Mouse (Mus musculus) myocyte (in vitro differentiated cells): Measurements from ENCODE around the gene Itga2b. TPM values are rescaled to one million over a fixed set of nuclear protein-coding genes. Genes with fewer than 3 reads are reported as not detected.

ENCODE experiments used
- H3K27me3 ChIP-seq: one replicate; pipeline ENCODE4 v1.6.1; 2011; ENCODE audit not compliant: control insufficient read depth, insufficient read depth, insufficient read length
- H3K36me3 ChIP-seq: one replicate; pipeline ENCODE4 v1.6.1; 2011; ENCODE audit not compliant: control insufficient read depth, insufficient read depth
- H3K4me2 ChIP-seq: one replicate; pipeline ENCODE4 v1.6.1; 2011; ENCODE audit warnings: low read depth, control low read depth
- H3K4me3 ChIP-seq: one replicate; pipeline ENCODE4 v1.5.1; 2011; ENCODE audit warnings: mild to moderate bottlenecking, control low read depth, moderate library complexity
- H3K79me2 ChIP-seq: one replicate; pipeline ENCODE4 v1.6.1; 2011; ENCODE audit not compliant: control insufficient read depth, insufficient read depth
- H3ac ChIP-seq: one replicate; pipeline ENCODE4 v1.6.1; 2011; ENCODE audit not compliant: control insufficient read depth, insufficient read length
- CEBPB ChIP-seq: IDR thresholded peaks from 2 replicates; pipeline ENCODE4 v1.6.1; 2011; ENCODE audit warnings: mild to moderate bottlenecking, moderate library complexity; ENCODE audit not compliant: poor library complexity, insufficient read depth, severe bottlenecking
- E2F4 ChIP-seq: IDR thresholded peaks from one replicate; pipeline ENCODE4 v1.6.1; 2011; ENCODE audit warnings: mild to moderate bottlenecking, control low read depth, moderate library complexity; ENCODE audit not compliant: insufficient read depth
- MAX ChIP-seq: IDR thresholded peaks from one replicate; pipeline ENCODE4 v1.6.1; 2011; ENCODE audit warnings: low read depth, mild to moderate bottlenecking, control low read depth
- MYOD1 ChIP-seq, 3 experiments: IDR thresholded peaks; one replicate each; pipeline ENCODE4 v1.6.1; 2011; ENCODE audit warnings: control low read depth in 2 of 3, low read depth in 2 of 3, mild to moderate bottlenecking in 2 of 3, moderate library complexity in 1 of 3; ENCODE audit not compliant: insufficient read length in 2 of 3, control insufficient read depth in 1 of 3
- MYOG ChIP-seq, 3 experiments: IDR thresholded peaks; one replicate each; pipeline ENCODE4 v1.6.1; 2011; ENCODE audit warnings: control low read depth in 2 of 3, low read depth in 2 of 3, mild to moderate bottlenecking in 2 of 3; ENCODE audit not compliant: insufficient read length in 2 of 3, control insufficient read depth in 1 of 3, insufficient read depth in 1 of 3
- POLR2A ChIP-seq: IDR thresholded peaks from one replicate; pipeline ENCODE4 v1.6.1; 2011; ENCODE audit warnings: low read depth, mild to moderate bottlenecking, control low read depth, moderate library complexity; ENCODE audit not compliant: insufficient read length
- POLR2AphosphoS2 ChIP-seq: IDR thresholded peaks from one replicate; pipeline ENCODE4 v1.6.1; 2011; ENCODE audit warnings: low read depth, control low read depth; ENCODE audit not compliant: insufficient read length
- REST ChIP-seq: IDR thresholded peaks from one replicate; pipeline ENCODE4 v1.6.1; 2011; ENCODE audit warnings: mild to moderate bottlenecking, control low read depth, moderate library complexity; ENCODE audit not compliant: insufficient read depth, insufficient read length
- SRF ChIP-seq: IDR thresholded peaks from one replicate; pipeline ENCODE4 v1.6.1; 2011; ENCODE audit warnings: low read depth; ENCODE audit not compliant: control insufficient read depth, insufficient read length
- TCF12 ChIP-seq: IDR thresholded peaks from one replicate; pipeline ENCODE4 v1.6.1; 2011; ENCODE audit warnings: mild to moderate bottlenecking, control low read depth; ENCODE audit not compliant: poor library complexity, insufficient read depth, severe bottlenecking
- TCF3 ChIP-seq: IDR thresholded peaks from one replicate; pipeline ENCODE4 v1.6.1; 2011; ENCODE audit warnings: low read depth, control low read depth; ENCODE audit not compliant: insufficient read length
- USF1 ChIP-seq: IDR thresholded peaks from one replicate; pipeline ENCODE4 v1.6.1; 2011; ENCODE audit warnings: low read depth, mild to moderate bottlenecking, control low read depth, moderate library complexity
- polyA plus RNA-seq: library from polyadenylated mRNA; unstranded; fragments of >200 nt; fragmentation: generic; extraction: Trizol; gene quantifications from one replicate; pipeline ENCODE4 v1.2.1, GENCODE M21; 2012; ENCODE audit warnings: missing spikeins

Itga2b gene
- polyA plus RNA-seq, result 7.2 TPM

- no peak within 1 kb of the TSS for H3K4me3 ChIP-seq
- H3K27me3 ChIP-seq, result no peaks in the 10 kb centered on the region
- H3K4me2 ChIP-seq, result no peak within 1 kb of the TSS
- TF ChIP-seq USF1 (no peak), TCF3 (no peak), TCF12 (no peak), POLR2A (no peak), POLR2AphosphoS2 (no peak), MYOD1 (IDR thresholded peaks at IDR 0.05; ENCODE audit: control insufficient read depth in 1 of 3, insufficient read length in 2 of 3, low read depth in 2 of 3) (no peak), CEBPB (no peak), MAX (no peak), E2F4 (no peak), MYOG (IDR thresholded peaks at IDR 0.05; ENCODE audit: control insufficient read depth in 1 of 3, insufficient read depth in 1 of 3, insufficient read length in 2 of 3, low read depth in 2 of 3) (no peak), SRF (no peak), REST (no peak)
- H3ac ChIP-seq, result no peak within 1 kb of the TSS
- H3K79me2 ChIP-seq, result no peaks in the 10 kb centered on the region
- H3K36me3 ChIP-seq, result no peaks in the 10 kb centered on the region
Measured at GRCm38 (mm10) chr11:102469648-102470357, at the start of gene Itga2b. TSS of gene Itga2b (minus strand) at chr11:102470122.

DNA sequence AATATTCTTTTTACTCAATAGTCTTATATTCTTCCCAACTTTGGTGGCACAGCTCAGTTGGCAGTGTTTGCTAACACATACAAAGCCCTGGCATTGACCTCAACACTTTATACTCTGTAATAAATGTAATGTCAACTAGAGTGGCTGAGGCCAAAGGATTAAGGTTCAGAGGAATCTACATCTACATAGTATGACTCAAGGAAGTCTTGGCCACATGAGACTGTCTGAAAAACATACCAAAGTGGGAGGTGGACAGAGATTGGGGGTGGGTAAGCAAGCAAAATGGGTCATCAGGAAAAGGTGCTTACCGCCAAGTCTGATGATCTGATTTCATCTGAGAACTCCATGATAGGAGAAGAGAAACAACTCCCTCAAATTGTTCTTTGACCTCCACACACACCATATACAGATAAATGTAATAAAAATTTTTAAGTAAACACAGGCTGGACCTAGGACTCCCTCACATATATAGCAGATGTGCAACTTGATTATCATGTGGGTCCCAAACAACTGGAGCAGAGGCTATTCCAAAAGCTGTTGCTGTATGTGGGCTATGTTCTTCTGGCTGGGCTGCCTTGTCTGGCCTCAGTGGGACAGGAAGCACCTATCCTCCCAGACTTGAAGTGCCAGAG, 45.0 kb upstream of the Itga2b start:
- H3K36me3 ChIP-seq, result peaks cover 6% of the 10 kb centered on the region
- H3K4me3 ChIP-seq, result no peak overlapping the region
- H3K79me2 ChIP-seq, result peaks cover 8% of the 10 kb centered on the region
- no peak overlapping the region for H3K4me2 ChIP-seq
- no peak overlapping the region for H3ac ChIP-seq
- no peaks in the 10 kb centered on the region for H3K27me3 ChIP-seq
- no peak for TF ChIP-seq TCF3
- TF ChIP-seq MYOG (IDR thresholded peaks at IDR 0.05; ENCODE audit: control insufficient read depth in 1 of 3, insufficient read depth in 1 of 3, insufficient read length in 2 of 3, low read depth in 2 of 3), result no peak
- no peak for TF ChIP-seq POLR2A
- no peak for TF ChIP-seq TCF12
- no peak for TF ChIP-seq MYOD1 (IDR thresholded peaks at IDR 0.05; ENCODE audit: control insufficient read depth in 1 of 3, insufficient read length in 2 of 3, low read depth in 2 of 3)
- TF ChIP-seq POLR2AphosphoS2, result no peak
- TF ChIP-seq CEBPB, result no peak
- no peak for TF ChIP-seq E2F4
- no peak for TF ChIP-seq SRF
- no peak for TF ChIP-seq USF1
- TF ChIP-seq MAX, result no peak
- no peak for TF ChIP-seq REST

DNA sequence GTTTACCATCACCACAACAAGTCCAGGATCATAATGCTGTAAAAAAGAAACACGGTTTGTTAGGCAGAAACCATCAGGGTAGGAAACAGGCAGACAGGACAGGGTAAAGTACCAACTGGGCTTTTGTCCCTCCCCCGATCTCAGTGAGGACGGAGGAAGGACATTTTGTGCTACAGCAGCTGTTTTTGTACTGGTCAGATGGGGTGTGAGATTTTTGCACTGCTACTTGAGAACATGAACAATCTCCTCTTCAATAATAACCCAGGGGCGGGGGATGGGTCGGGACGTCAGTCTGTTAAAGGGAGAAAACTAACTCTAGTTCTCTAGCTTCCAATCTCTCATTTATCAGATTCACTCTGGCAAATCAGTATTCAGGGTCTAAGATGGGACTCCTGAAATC, 40.3 kb upstream of the Itga2b start:
- no peaks in the 10 kb centered on the region for H3K27me3 ChIP-seq
- no peak for TF ChIP-seq POLR2AphosphoS2
- TF ChIP-seq MYOD1 (IDR thresholded peaks at IDR 0.05; ENCODE audit: control insufficient read depth in 1 of 3, insufficient read length in 2 of 3, low read depth in 2 of 3), result peak in 1 of 3 experiments; percentile 60
- peak in 2 of 3 experiments; percentile 44 to 77 for TF ChIP-seq MYOG (IDR thresholded peaks at IDR 0.05; ENCODE audit: control insufficient read depth in 1 of 3, insufficient read depth in 1 of 3, insufficient read length in 2 of 3, low read depth in 2 of 3)
- no peak for TF ChIP-seq TCF12
- H3K4me2 ChIP-seq, result no peak overlapping the region
- no peak overlapping the region for H3ac ChIP-seq
- H3K4me3 ChIP-seq, result no peak overlapping the region
- H3K36me3 ChIP-seq, result peaks cover 13% of the 10 kb centered on the region
- H3K79me2 ChIP-seq, result peaks cover 5% of the 10 kb centered on the region

DNA sequence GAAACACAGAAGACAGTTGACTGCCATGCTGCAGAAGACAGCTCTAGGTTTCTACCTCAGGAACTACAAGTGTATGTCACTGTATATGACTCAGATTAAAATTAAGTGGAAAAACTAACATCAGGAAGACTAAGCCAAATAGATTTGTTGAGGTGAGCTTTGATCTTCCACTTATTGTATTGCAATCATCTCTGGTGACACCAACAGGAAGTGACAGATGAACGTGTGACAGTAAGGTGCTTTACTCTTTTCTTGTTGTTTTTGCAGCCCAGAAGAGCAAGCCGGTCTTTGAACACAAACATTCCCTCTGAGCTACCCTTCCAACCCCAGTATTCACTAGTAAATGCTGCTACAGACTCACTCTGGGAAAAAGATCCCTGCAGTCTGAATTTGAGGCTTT, 26.8 kb upstream of the Itga2b start:
- TF ChIP-seq MYOG (IDR thresholded peaks at IDR 0.05; ENCODE audit: control insufficient read depth in 1 of 3, insufficient read depth in 1 of 3, insufficient read length in 2 of 3, low read depth in 2 of 3) (no peak), MAX (no peak), MYOD1 (IDR thresholded peaks at IDR 0.05; ENCODE audit: control insufficient read depth in 1 of 3, insufficient read length in 2 of 3, low read depth in 2 of 3) (no peak), TCF12 (no peak)
- H3K36me3 ChIP-seq, result peaks cover 54% of the 10 kb centered on the region
- H3ac ChIP-seq, result no peak overlapping the region
- no peaks in the 10 kb centered on the region for H3K79me2 ChIP-seq
- H3K27me3 ChIP-seq, result no peaks in the 10 kb centered on the region
- no peak overlapping the region for H3K4me2 ChIP-seq
- no peak overlapping the region for H3K4me3 ChIP-seq

DNA sequence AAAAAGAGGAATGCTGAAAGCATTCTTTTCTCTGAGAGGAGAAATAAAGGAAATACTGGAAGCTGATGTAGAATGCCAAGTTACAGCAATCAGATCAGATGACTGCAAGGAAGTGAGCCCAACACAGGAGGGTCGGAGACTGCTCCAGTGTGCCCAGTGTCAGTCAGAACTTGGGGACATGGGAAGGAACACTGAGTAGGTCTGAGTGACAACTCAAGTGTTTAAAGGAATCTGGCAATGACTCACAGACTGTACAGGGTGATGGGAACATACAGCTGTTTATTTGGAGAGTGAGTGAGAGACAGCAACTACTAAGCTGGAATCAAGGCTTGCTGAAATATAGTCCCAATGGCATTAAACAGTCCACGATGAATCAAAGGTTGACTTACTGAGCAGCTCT, 26.3 kb upstream of the Itga2b start:
- Histone ChIP-seq H3K36me3 (peaks cover 51% of the 10 kb centered on the region), H3K27me3 (no peaks in the 10 kb centered on the region), H3ac (no peak overlapping the region), H3K79me2 (no peaks in the 10 kb centered on the region), H3K4me3 (no peak overlapping the region), H3K4me2 (no peak overlapping the region)
- TF ChIP-seq REST (no peak), MYOD1 (IDR thresholded peaks at IDR 0.05; ENCODE audit: control insufficient read depth in 1 of 3, insufficient read length in 2 of 3, low read depth in 2 of 3) (peak in 2 of 3 experiments; percentile 44 to 66), MYOG (IDR thresholded peaks at IDR 0.05; ENCODE audit: control insufficient read depth in 1 of 3, insufficient read depth in 1 of 3, insufficient read length in 2 of 3, low read depth in 2 of 3) (peak in 1 of 3 experiments; percentile 32)
